Mouse (Mus musculus) G1E (cell line): ENCODE measurements around the gene Peli2. TPM values are rescaled to one million over a fixed set of nuclear protein-coding genes. Genes with fewer than 3 reads are reported as not detected.

Experiments used
- ATAC-seq: 2 replicates; pipeline ENCODE4 v1.8.0; 2016; ENCODE audit warnings: mild to moderate bottlenecking; ENCODE audit not compliant: insufficient number of reproducible peaks, poor library complexity, low FRiP score, severe bottlenecking; ENCODE audit errors: extremely low read depth
- DNase-seq: peaks from one replicate; pipeline ENCODE4 v3.0.0; 2012; ENCODE audit warnings: low spot score
- H3K27me3 ChIP-seq: 2 replicates; pipeline ENCODE4 v1.6.1; 2012; ENCODE audit warnings: mild to moderate bottlenecking, low read length, inconsistent platforms; ENCODE audit not compliant: insufficient read depth
- H3K36me3 ChIP-seq: replicated peaks from 2 replicates; pipeline ENCODE3; 2012; ENCODE audit warnings: mild to moderate bottlenecking, inconsistent platforms
- H3K4me1 ChIP-seq: 2 replicates; pipeline ENCODE4 v1.6.1; 2012; ENCODE audit warnings: low read depth, low read length, inconsistent platforms, mixed read lengths; ENCODE audit not compliant: insufficient read depth
- H3K4me3 ChIP-seq: 2 replicates; pipeline ENCODE4 v1.5.1; 2012; ENCODE audit warnings: low read depth, mild to moderate bottlenecking, inconsistent platforms, low read length, moderate library complexity, mixed read lengths
- H3K9me3 ChIP-seq: replicated peaks from 2 replicates; pipeline ENCODE4 v1.6.1; 2012; ENCODE audit warnings: inconsistent platforms
- CTCF ChIP-seq: IDR thresholded peaks from 2 replicates; pipeline ENCODE4 v1.5.1; 2012; ENCODE audit warnings: low read depth, low read length, inconsistent platforms, mixed read lengths
- GATA1 ChIP-seq: IDR thresholded peaks from 2 replicates; pipeline ENCODE4 v1.6.1; 2012; ENCODE audit warnings: borderline replicate concordance, low read length, inconsistent platforms, mixed read lengths
- GATA2 ChIP-seq: IDR thresholded peaks from 2 replicates; pipeline ENCODE4 v1.6.1; 2012; ENCODE audit warnings: low read depth, low read length, inconsistent platforms, borderline replicate concordance
- POLR2AphosphoS5 ChIP-seq: IDR thresholded peaks from 2 replicates; pipeline ENCODE4 v1.6.1; 2012; ENCODE audit warnings: low read depth, low read length, inconsistent platforms; ENCODE audit not compliant: insufficient replicate concordance
- TAL1 ChIP-seq: conservative IDR thresholded peaks from 2 replicates; pipeline ENCODE4 v1.6.1; 2012; ENCODE audit warnings: low read depth, low read length, inconsistent platforms, mixed read lengths
- polyA plus RNA-seq: library from polyadenylated mRNA; stranded (reverse); fragments of >175 nt; gene quantifications from 2 replicates; pipeline ENCODE4 v1.2.3, GENCODE M21; 2012
- total RNA-seq, 2 experiments: library from RNA; stranded (forward) in 1 of 2; stranded (reverse) in 1 of 2; fragments of 200-1000 nt in 1 of 2; fragments of >200 nt in 1 of 2; fragmentation: Nextera tagmentation in 1 of 2; gene quantifications; 2 replicates each; pipeline ENCODE4 v1.2.3; 2014 to 2017

The Peli2 gene
- total and polyA plus RNA-seq, 3 experiments, result 0.27 TPM; not detected in 2

- no peak for TF ChIP-seq GATA1
- TF ChIP-seq CTCF, result no peak
- no peak for TF ChIP-seq TAL1
- no peak for TF ChIP-seq POLR2AphosphoS5
- TF ChIP-seq GATA2, result no peak
- Histone ChIP-seq H3K36me3 (no peaks in the 10 kb centered on the region), H3K4me3 (no peak overlapping the region), H3K9me3 (no peaks in the 10 kb centered on the region), H3K27me3 (no peaks in the 10 kb centered on the region), H3K4me1 (no peaks in the 10 kb centered on the region)
- ATAC-seq (no peak), DNase-seq (no peak)
These were observed 33.3 kb upstream of the Peli2 start for GRCm38 (mm10) chr14:48087298-48087830.

GRCm38 (mm10) chr14:48090465-48090864, 30.2 kb upstream of the Peli2 start:
- ATAC-seq, result no peak
- H3K4me1 ChIP-seq, result no peaks in the 10 kb centered on the region
- H3K9me3 ChIP-seq, result no peaks in the 10 kb centered on the region
- no peak overlapping the region for H3K4me3 ChIP-seq
- no peaks in the 10 kb centered on the region for H3K36me3 ChIP-seq
- TF ChIP-seq TAL1, result no peak
- TF ChIP-seq GATA1, result no peak
- no peak for TF ChIP-seq CTCF
- TF ChIP-seq POLR2AphosphoS5, result no peak
- no peak for TF ChIP-seq GATA2
- H3K27me3 ChIP-seq, result no peaks in the 10 kb centered on the region
- DNase-seq, result no peak

- no peak overlapping the region for H3K4me3 ChIP-seq
- H3K9me3 ChIP-seq, result no peaks in the 10 kb centered on the region
- H3K4me1 ChIP-seq, result no peaks in the 10 kb centered on the region
- no peak for TF ChIP-seq POLR2AphosphoS5
- no peak for TF ChIP-seq GATA1
- no peak for TF ChIP-seq TAL1
- TF ChIP-seq CTCF, result no peak
- TF ChIP-seq GATA2, result no peak
- no peak for DNase-seq
- no peak for ATAC-seq
- no peaks in the 10 kb centered on the region for H3K36me3 ChIP-seq
- H3K27me3 ChIP-seq, result no peaks in the 10 kb centered on the region
These were observed 29.5 kb upstream of the Peli2 start for GRCm38 (mm10) chr14:48091160-48091559.

GRCm38 (mm10) chr14:48098253-48098652, 22.4 kb upstream of the Peli2 start:
- H3K9me3 ChIP-seq, result no peaks in the 10 kb centered on the region
- no peaks in the 10 kb centered on the region for H3K36me3 ChIP-seq
- H3K27me3 ChIP-seq, result no peaks in the 10 kb centered on the region
- H3K4me3 ChIP-seq, result no peak overlapping the region
- DNase-seq (no peak), ATAC-seq (no peak)
- H3K4me1 ChIP-seq, result no peaks in the 10 kb centered on the region
- no peak for TF ChIP-seq POLR2AphosphoS5
- TF ChIP-seq GATA2, result no peak
- no peak for TF ChIP-seq TAL1
- TF ChIP-seq CTCF, result no peak
- no peak for TF ChIP-seq GATA1

GRCm38 (mm10) chr14:48099354-48099753, 21.3 kb upstream of the Peli2 start:
- DNase-seq, result no peak
- Histone ChIP-seq H3K27me3 (no peaks in the 10 kb centered on the region), H3K36me3 (no peaks in the 10 kb centered on the region), H3K4me3 (no peak overlapping the region), H3K9me3 (no peaks in the 10 kb centered on the region), H3K4me1 (no peaks in the 10 kb centered on the region)
- ATAC-seq, result no peak
- TF ChIP-seq GATA2 (no peak), CTCF (no peak)

- TF ChIP-seq TAL1 (no peak), POLR2AphosphoS5 (no peak), GATA1 (no peak), CTCF (no peak), GATA2 (no peak)
- no peak for ATAC-seq
- no peak overlapping the region for H3K4me3 ChIP-seq
These were observed 14.2 kb upstream of the Peli2 start for GRCm38 (mm10) chr14:48106453-48106852.

GRCm38 (mm10) chr14:48117986-48118385, 2.6 kb upstream of the Peli2 start:
- H3K4me1 ChIP-seq, result no peaks in the 10 kb centered on the region
- no peak overlapping the region for H3K4me3 ChIP-seq
- DNase-seq (no peak), ATAC-seq (no peak)
- peaks cover 7% of the 10 kb centered on the region for H3K9me3 ChIP-seq
- no peaks in the 10 kb centered on the region for H3K27me3 ChIP-seq
- TF ChIP-seq CTCF, result no peak
- no peak for TF ChIP-seq TAL1
- no peak for TF ChIP-seq GATA2
- TF ChIP-seq POLR2AphosphoS5, result no peak
- no peaks in the 10 kb centered on the region for H3K36me3 ChIP-seq

More at GRCm38 (mm10) chr14:48106453-48106852, 14.2 kb upstream of the Peli2 start:
- Histone ChIP-seq H3K36me3 (no peaks in the 10 kb centered on the region), H3K9me3 (no peaks in the 10 kb centered on the region), H3K27me3 (no peaks in the 10 kb centered on the region), H3K4me1 (no peaks in the 10 kb centered on the region)
- no peak for DNase-seq
